Mouse (Mus musculus) Patski (cell line): ENCODE measurements around the gene Smtnl2. TPM values are rescaled to one million over a fixed set of nuclear protein-coding genes. Genes with fewer than 3 reads are reported as not detected.

ENCODE experiments used
- ATAC-seq: fragments of 100-300 bp; one replicate; pipeline ENCODE4 v1.8.0; 2021
- CTCF ChIA-PET: fragments of 350-600 bp; sonication (Branson Sonifier 250); formaldehyde crosslinking; loops from one replicate; lab custom pipeline; 2022; ENCODE audit warnings: inconsistent platforms; lab: Charles Lee
- POLR2A ChIA-PET: fragments of 350-600 bp; sonication (Branson Sonifier 250); formaldehyde crosslinking; loops from one replicate; lab custom pipeline; 2022; ENCODE audit warnings: antibody characterized with exemption, inconsistent platforms; lab: Charles Lee
- DNase-seq: peaks from one replicate; pipeline ENCODE4 v3.0.0-alpha.2; 2011; ENCODE audit warnings: low read depth, low spot score
- H3K27me3 ChIP-seq: fragments of 371-371 bp; one replicate; pipeline ENCODE4 v1.5.1; 2021
- CTCF ChIP-seq: fragments of 100-300 bp; IDR thresholded peaks from one replicate; pipeline ENCODE4 v1.5.1; 2021
- in situ Hi-C: fragments of 300-500 bp; cut with MboI; formaldehyde crosslinking; loops from 3 replicates; pipeline ENCODE4 v1.11.1; 2018; ENCODE audit warnings: low pct_unique_long_range_greater_than_20kb, mixed read lengths
- polyA plus RNA-seq: library from polyadenylated mRNA; unstranded; gene quantifications from one replicate; pipeline ENCODE4 v1.2.3, GENCODE M21; 2021

The Smtnl2 gene
- polyA plus RNA-seq, 1 experiment from 2014 or later, result 18.8 TPM

DNA sequence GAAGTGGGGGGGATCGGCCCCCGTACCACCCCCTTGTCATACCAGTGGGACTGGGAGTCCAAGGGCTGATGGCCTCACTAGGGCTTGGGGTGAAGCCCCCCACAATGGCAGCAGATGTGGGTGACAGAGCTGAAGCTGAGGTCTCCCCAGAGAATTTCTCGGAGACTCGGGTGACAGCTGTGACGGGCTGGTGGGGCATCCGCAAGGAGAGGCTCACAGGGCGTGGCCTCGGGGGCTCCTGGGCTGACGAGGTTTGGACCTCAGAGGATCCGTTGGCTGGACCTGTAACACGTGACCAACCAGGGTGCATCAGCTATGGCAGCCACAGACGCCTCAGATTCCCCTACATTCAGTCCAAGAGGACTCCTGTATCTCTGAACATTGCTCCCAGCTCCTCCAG lies 8.5 kb downstream of the Smtnl2 start:
- no peak for DNase-seq
- no peak for TF ChIP-seq CTCF

DNA sequence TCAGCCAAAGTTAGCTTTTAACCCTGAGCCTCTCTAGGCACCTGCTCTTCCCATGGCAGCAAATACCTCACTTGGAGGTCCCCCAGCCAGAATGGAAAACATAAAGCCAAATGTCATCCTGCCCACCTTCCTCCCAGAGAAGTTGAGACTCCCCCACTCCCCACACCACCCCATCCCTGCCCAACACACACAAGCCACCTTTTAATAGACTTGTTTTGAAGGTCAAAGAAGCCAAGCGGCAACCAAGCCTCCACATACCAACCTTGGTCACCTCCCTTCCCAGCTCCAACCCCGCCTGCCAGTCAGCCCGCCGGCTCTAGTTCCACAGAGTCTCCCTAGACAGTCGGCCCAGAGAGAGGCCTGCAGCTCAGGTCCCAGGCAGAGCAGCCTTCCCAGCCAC lies 9.5 kb downstream of the Smtnl2 start:
- in situ Hi-C loops, result no loop called here
- ChIA-PET POLR2A (interaction anchor here (0.9 to 1.3 kb wide), 2 partner anchors 8 to 61 kb away, joined by 3 to 4 read pairs; no protein-coding TSS in a partner anchor), CTCF (no interaction called here)
- DNase-seq (no peak), ATAC-seq (no peak)
- H3K27me3 ChIP-seq, result no peaks in the 10 kb centered on the region
- no peak for TF ChIP-seq CTCF

More for the DNA sequence above, 8.5 kb downstream of the Smtnl2 start:
- in situ Hi-C loops, result no loop called here
- no peaks in the 10 kb centered on the region for H3K27me3 ChIP-seq
- ChIA-PET CTCF (no interaction called here), POLR2A (no interaction called here)
- no peak for ATAC-seq

DNA sequence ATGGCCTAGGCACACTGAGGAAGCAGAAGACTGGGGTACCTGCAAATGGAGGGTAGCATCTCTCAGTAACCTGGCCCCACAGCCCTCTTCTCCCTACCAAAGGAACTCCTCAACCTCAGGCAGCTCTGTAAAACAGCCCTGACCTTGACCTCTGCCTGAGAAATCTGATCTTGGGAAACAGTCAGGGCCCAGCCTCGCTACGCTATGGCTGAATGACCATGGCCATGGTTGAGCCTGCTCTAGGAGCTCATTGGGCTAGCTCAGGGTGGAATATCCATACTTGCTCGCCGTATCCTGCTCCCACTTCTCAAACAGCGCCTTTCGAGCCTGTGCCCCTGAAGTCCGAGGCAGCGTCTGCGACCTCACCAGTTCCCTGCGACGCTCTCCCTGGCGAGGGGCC lies 10.4 kb downstream of the Smtnl2 start:
- no peaks in the 10 kb centered on the region for H3K27me3 ChIP-seq
- TF ChIP-seq CTCF, result no peak
- CTCF ChIA-PET, result no interaction called here
- in situ Hi-C loops, result no loop called here
- POLR2A ChIA-PET, result interaction anchor here (1.3 kb wide), 1 partner anchor 60 kb away, joined by 4 read pairs; no protein-coding TSS in a partner anchor
- DNase-seq (no peak), ATAC-seq (no peak)

DNA sequence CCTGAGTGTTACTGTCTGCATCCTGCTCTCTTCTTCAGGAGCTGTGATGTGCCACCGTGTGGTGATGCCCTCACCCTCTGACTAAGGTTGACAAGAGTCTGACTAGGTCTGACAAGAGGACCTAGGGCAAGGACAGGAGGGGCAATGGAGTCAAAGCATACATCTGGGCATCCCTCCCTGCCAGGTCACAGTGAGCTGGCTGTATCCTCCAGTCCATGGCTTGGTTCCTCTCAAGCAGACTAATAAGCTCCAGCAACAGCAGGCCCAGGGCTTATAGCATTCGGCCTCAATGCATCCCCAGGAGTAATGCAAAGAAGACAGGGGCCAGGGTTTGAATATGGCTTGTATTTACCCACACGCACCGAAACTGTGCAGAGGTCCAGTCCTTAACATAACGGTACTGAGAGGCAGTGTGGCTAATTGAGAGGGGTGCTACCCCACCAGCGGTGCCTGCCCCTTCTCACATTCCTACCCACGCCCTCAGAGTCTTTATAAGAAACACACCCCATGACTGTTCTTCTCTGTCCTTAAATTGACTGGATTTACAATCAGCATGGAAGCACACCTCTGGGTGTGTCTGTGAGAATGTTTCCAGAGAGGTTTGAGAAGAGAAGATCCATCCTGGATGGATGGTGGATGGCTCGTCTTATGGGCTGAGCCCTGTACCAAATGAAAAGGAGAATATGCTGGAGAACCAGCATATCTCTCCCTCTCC lies 13.5 kb downstream of the Smtnl2 start:
- ChIA-PET CTCF (no interaction called here), POLR2A (no interaction called here)
- in situ Hi-C loops, result no loop called here
- H3K27me3 ChIP-seq, result no peaks in the 10 kb centered on the region
- DNase-seq, result no peak
- no peak for TF ChIP-seq CTCF
- ATAC-seq, result no peak

DNA sequence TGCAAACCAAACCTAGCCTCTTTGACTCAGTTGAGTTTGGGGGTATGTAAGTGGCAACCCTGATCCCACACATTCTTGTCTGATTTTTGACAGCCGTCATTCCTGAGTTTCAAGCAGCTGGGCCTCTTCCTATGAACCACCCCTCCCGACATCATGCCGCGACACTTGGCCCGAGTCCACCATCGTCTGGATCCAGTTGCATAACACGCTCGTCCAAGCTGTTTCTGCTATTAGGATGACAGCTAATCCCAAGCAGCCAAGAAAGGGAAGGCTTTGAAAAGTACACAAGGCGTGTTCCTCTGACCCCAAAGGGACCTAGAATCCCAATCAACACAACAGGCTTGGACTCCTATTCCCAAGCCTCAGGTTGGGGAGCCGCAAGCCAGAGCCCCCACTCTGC lies 14.4 kb downstream of the Smtnl2 start:
- in situ Hi-C loops, result no loop called here
- no peaks in the 10 kb centered on the region for H3K27me3 ChIP-seq
- ATAC-seq (no peak), DNase-seq (no peak)
- CTCF ChIA-PET, result no interaction called here
- POLR2A ChIA-PET, result no interaction called here
- TF ChIP-seq CTCF, result no peak

DNA sequence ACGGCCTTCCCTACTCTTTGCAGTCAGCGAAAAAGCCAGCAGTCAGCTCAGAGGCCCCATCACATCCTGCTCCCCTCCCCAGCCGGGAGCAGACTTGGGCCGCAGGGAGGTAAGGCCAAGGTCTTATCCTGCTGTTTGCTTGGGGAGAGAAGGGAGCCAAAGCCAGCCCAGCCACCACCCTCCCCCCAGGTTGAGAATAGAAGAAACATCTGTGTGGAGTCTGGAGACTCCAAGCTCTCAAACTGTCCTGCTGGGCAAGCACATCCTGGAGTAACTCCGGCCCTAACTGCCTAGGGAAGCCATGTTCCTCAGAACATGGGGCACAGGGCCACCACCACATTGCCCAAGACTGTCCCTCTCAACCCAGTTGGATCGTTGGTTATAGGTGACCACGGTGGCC lies 14.9 kb downstream of the Smtnl2 start:
- in situ Hi-C loops, result no loop called here
- DNase-seq, result no peak
- POLR2A ChIA-PET, result no interaction called here
- H3K27me3 ChIP-seq, result no peaks in the 10 kb centered on the region
- TF ChIP-seq CTCF, result no peak
- ATAC-seq, result no peak
- CTCF ChIA-PET, result interaction anchor here (1.0 kb wide), 1 partner anchor 10 kb away, joined by 4 read pairs; no protein-coding TSS in a partner anchor

DNA sequence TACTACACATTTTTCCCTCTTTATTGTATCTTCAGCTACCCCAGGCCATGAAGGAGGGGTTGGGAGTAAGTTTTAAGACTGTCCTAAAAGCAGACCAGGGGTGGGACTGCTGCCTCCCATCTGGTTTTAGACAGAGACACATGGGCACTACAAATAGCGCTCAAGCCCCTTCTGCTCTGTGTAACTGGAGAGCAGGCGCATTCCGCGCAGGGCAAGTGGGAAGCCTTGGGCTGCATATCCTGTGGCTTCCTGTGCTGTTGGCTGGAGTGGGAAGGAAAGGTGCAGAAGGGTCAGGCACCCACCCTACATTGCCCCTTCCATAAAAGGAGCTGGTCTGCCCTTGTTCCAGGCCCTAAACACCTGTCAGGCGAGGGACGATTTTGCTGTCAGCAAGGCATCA lies 15.9 kb downstream of the Smtnl2 start:
- no peak for ATAC-seq
- in situ Hi-C loops, result no loop called here
- ChIA-PET CTCF (interaction anchor here (1.0 to 1.1 kb wide), 2 partner anchors 11 to 13 kb away, joined by 3 to 4 read pairs; no protein-coding TSS in a partner anchor), POLR2A (interaction anchor here (0.7 to 0.8 kb wide), 2 partner anchors 13 to 25 kb away, joined by 3 read pairs; no protein-coding TSS in a partner anchor)
- no peaks in the 10 kb centered on the region for H3K27me3 ChIP-seq
- DNase-seq, result no peak
- TF ChIP-seq CTCF, result no peak

DNA sequence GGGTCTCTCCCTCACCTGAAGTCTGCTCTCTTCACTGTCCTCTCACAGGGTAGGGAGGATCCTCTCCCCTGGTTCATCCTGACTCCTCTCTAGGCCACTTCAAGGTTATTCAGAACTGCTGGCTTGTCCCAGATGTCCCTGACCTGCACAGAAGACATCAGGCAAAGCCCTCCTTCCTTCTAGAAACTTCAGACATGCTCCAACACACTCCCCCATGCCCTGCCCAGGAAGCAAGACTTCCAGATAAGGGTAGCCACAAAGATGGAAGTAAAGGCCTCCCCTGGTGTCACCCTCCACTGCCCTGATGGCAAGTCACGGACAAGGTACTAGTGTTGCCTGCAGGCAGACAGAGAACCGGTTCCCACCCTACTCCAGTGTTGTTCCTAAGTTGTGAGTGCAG lies 16.8 kb downstream of the Smtnl2 start:
- in situ Hi-C loops, result no loop called here
- no peak for ATAC-seq
- TF ChIP-seq CTCF, result no peak
- CTCF ChIA-PET, result interaction anchor here (1.1 kb wide), 1 partner anchor 12 kb away, joined by 3 read pairs; no protein-coding TSS in a partner anchor
- no peaks in the 10 kb centered on the region for H3K27me3 ChIP-seq
- POLR2A ChIA-PET, result interaction anchor here (0.8 kb wide), 1 partner anchor 14 kb away, joined by 3 read pairs; no protein-coding TSS in a partner anchor
- no peak for DNase-seq

DNA sequence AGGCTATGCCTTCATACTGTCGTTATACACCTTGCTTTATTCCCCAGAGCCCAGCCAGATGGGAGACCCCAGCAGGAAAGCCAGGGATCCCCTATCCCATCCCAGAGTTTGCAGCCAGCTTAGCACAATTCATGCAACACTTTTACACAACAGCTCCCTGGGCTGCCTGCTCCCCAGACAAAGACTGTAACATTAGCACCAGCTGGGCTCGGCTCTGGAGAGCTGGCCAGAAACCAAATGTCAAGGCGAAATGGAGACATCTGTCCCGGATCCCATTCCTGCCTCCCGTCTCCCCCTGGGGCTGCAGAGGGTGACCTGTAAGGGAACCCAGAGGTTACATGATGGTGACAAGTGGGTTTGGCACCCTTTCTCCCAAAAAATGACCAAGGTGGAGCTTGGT lies 17.8 kb downstream of the Smtnl2 start:
- H3K27me3 ChIP-seq, result no peaks in the 10 kb centered on the region
- in situ Hi-C loops, result no loop called here
- ATAC-seq (no peak), DNase-seq (no peak)
- ChIA-PET POLR2A (no interaction called here), CTCF (interaction anchor here (0.6 kb wide), 1 partner anchor 166 kb away, joined by 3 read pairs; no protein-coding TSS in a partner anchor)
- no peak for TF ChIP-seq CTCF

DNA sequence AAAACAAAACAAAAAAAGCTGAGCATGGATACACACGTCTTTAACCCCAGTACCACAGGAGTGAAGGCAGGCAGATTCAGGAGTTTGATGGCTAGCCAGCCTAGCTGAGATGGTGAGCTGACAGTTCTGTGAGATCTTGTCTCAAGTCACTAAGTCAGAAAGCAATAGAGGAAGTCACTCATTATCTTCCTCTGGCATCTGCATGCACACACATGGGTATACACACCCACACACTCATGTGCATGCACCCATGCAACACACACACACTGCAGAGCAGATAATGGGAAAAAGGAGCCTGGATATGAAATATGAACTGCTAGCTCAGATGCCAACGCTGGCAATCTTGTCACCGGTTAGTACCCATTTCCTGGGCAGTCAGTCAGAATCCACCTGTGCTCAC lies 18.3 kb downstream of the Smtnl2 start:
- no peak for TF ChIP-seq CTCF
- ChIA-PET POLR2A (no interaction called here), CTCF (interaction anchor here (0.6 kb wide), 1 partner anchor 166 kb away, joined by 3 read pairs; no protein-coding TSS in a partner anchor)
- no peak for ATAC-seq
- no peak for DNase-seq
- no peaks in the 10 kb centered on the region for H3K27me3 ChIP-seq
- in situ Hi-C loops, result no loop called here

DNA sequence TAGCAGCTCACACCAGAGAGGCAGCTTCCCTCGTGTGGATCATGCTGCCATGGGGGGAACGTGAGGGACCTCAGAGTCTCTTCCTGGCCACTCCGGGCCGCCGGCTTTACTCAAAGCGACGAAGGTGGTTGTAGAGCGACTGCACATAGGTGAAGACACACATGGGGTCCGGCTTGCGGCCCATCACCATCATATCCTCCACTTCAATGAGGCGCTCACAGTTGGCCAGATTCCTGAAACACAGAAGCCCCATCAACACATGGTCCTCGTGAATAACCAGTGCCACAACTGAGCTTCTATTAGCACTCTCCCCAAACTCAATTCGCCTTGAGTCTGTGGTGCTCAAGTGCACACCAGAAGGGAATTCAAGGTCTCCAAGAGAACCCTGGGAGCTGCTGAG lies 20.3 kb downstream of the Smtnl2 start:
- TF ChIP-seq CTCF, result no peak
- POLR2A ChIA-PET, result no interaction called here
- ATAC-seq (no peak), DNase-seq (no peak)
- no peaks in the 10 kb centered on the region for H3K27me3 ChIP-seq
- in situ Hi-C loops, result no loop called here
- CTCF ChIA-PET, result no interaction called here
